9 mouse cellular contexts compared by ENCODE assay signal in genomic region chr9:79875522-79876131, GRCm38 (mm10).
A peak's percentile ranks its signal among the peaks of the same experiment; 100 is the strongest.
DNase-seq lines count a peak whose midpoint lies in the region; ATAC-seq lines count a peak whose summit lies in the region.
"Had no signal": no experiment of that assay in that cellular context is flagged by ENCODE, and none has a peak within 500 bp of the region (broad histone marks: within the 10 kb centered on the region; RNA-seq: fewer than 3 reads in every experiment).

No protein-coding gene starts in this region.

- no peak overlapping the region for H3K4me3 ChIP-seq in limb, embryonic 13.5 days
- no peak overlapping the region for H3K4me3 ChIP-seq in limb, embryonic 10.5 days
- peak overlapping the region; percentile 5; the same call in 1 of the 2 replicates for H3K4me3 ChIP-seq in forebrain, embryonic 15.5 days
- no peak overlapping the region for H3K4me3 ChIP-seq in lung, embryonic 15.5 days
- H3K4me3 ChIP-seq in stomach, embryonic 16.5 days (replicated peaks; ENCODE audit: low read length): peak overlapping the region; percentile 20
- H3K4me3 ChIP-seq: liver, embryonic 15.5 days had no signal

- no peaks in the 10 kb centered on the region for H3K9me3 ChIP-seq in limb, embryonic 13.5 days
- H3K9me3 ChIP-seq in limb, embryonic 10.5 days (replicated peaks): no peaks in the 10 kb centered on the region
- no peaks in the 10 kb centered on the region for H3K9me3 ChIP-seq in forebrain, embryonic 15.5 days
- no peaks in the 10 kb centered on the region for H3K9me3 ChIP-seq in lung, embryonic 15.5 days
- no peaks in the 10 kb centered on the region for H3K9me3 ChIP-seq in stomach, embryonic 16.5 days (replicated peaks; ENCODE audit: control insufficient read depth, low read length)
- H3K9me3 ChIP-seq: liver, embryonic 15.5 days had no signal

- H3K27ac ChIP-seq in limb, embryonic 13.5 days: no peak overlapping the region; the same call in 1 of the 2 replicates
- no peak overlapping the region for H3K27ac ChIP-seq in limb, embryonic 10.5 days
- no peak overlapping the region for H3K27ac ChIP-seq in forebrain, embryonic 15.5 days (replicated peaks)
- peak overlapping the region; percentile 94 for H3K27ac ChIP-seq in lung, embryonic 15.5 days
- peak overlapping the region; percentile 93 for H3K27ac ChIP-seq in stomach, embryonic 16.5 days (ENCODE audit: low read length)
- H3K27ac ChIP-seq: liver, embryonic 15.5 days had no signal

- 0 out of 2 replicates have a peak overlapping the region, but pooled peaks have one; percentile 10 for H3K9ac ChIP-seq in limb, embryonic 13.5 days
- 0 out of 2 replicates have a peak overlapping the region, but pooled peaks have one; percentile 11 for H3K9ac ChIP-seq in forebrain, embryonic 15.5 days (replicated peaks)
- H3K9ac ChIP-seq in lung, embryonic 15.5 days: no peak overlapping the region
- peak overlapping the region; percentile 50; the same call in 1 of the 2 replicates for H3K9ac ChIP-seq in stomach, embryonic 16.5 days (ENCODE audit: low read length)
- H3K9ac ChIP-seq: liver, embryonic 15.5 days had no signal

- WGBS in limb, embryonic 13.5 days: 49% methylated on average over 20 of the region's 20 CpGs
- WGBS in limb, embryonic 10.5 days: 66% methylated on average over 20 of the region's 20 CpGs
- 28% methylated on average over 20 of the region's 20 CpGs for WGBS in forebrain, embryonic 15.5 days
- 26% methylated on average over 20 of the region's 20 CpGs for WGBS in lung, embryonic 15.5 days
- 45% methylated on average over 20 of the region's 20 CpGs for WGBS in stomach, embryonic 16.5 days

- no peak for DNase-seq in limb, embryonic 10.5 days (ENCODE audit: low spot score)
- DNase-seq in heart, postnatal 4 days: peak; percentile 48
- no peak for DNase-seq in right cerebral cortex, postnatal 14 days
- no peak for DNase-seq in right cerebral cortex, postnatal 4 days

- peak overlapping the region; percentile 9; the same call in 1 of the 2 replicates for H3K4me2 ChIP-seq in limb, embryonic 13.5 days (replicated peaks)
- peak overlapping the region; percentile 38 for H3K4me2 ChIP-seq in forebrain, embryonic 15.5 days (replicated peaks)
- H3K4me2 ChIP-seq in lung, embryonic 15.5 days: peak overlapping the region; percentile 41
- peak overlapping the region; percentile 41 for H3K4me2 ChIP-seq in stomach, embryonic 16.5 days (ENCODE audit: low read depth, low read length)
- H3K4me2 ChIP-seq: liver, embryonic 15.5 days had no signal

- no peaks in the 10 kb centered on the region for H3K27me3 ChIP-seq in limb, embryonic 13.5 days
- H3K27me3 ChIP-seq in limb, embryonic 10.5 days (ENCODE audit: low read depth, poor library complexity, severe bottlenecking): no peaks in the 10 kb centered on the region
- H3K27me3 ChIP-seq in forebrain, embryonic 15.5 days: no peaks in the 10 kb centered on the region
- H3K27me3 ChIP-seq in lung, embryonic 15.5 days: no peaks in the 10 kb centered on the region
- no peaks in the 10 kb centered on the region for H3K27me3 ChIP-seq in stomach, embryonic 16.5 days (ENCODE audit: control insufficient read depth, insufficient read depth, low read length)
- H3K27me3 ChIP-seq: liver, embryonic 15.5 days had no signal

- H3K36me3 ChIP-seq in limb, embryonic 13.5 days: no peaks in the 10 kb centered on the region
- H3K36me3 ChIP-seq in limb, embryonic 10.5 days: no peaks in the 10 kb centered on the region
- H3K36me3 ChIP-seq in forebrain, embryonic 15.5 days: no peaks in the 10 kb centered on the region
- no peaks in the 10 kb centered on the region for H3K36me3 ChIP-seq in lung, embryonic 15.5 days
- no peaks in the 10 kb centered on the region for H3K36me3 ChIP-seq in stomach, embryonic 16.5 days (ENCODE audit: control insufficient read depth, insufficient read depth, low read length)
- H3K36me3 ChIP-seq: liver, embryonic 15.5 days had no signal

- peak; percentile 36; the same call in 1 of the 2 replicates for ATAC-seq in limb, embryonic 13.5 days (ENCODE audit: low FRiP score, low read depth)
- peak; percentile 43; the same call in 1 of the 2 replicates for ATAC-seq in forebrain, embryonic 15.5 days (replicated peaks)
- ATAC-seq in lung, embryonic 15.5 days (ENCODE audit: borderline replicate concordance, extremely low read depth, low FRiP score, low TSS enrichment): peak; percentile 98
- peak; percentile 71; the same call in 1 of the 2 replicates for ATAC-seq in stomach, embryonic 16.5 days (ENCODE audit: insufficient read depth, low FRiP score)

- H3K4me1 ChIP-seq in limb, embryonic 13.5 days: peaks cover 7% of the 10 kb centered on the region
- H3K4me1 ChIP-seq in limb, embryonic 10.5 days: peaks cover 5% of the 10 kb centered on the region; the same call in 1 of the 2 replicates
- peaks cover 18% of the 10 kb centered on the region for H3K4me1 ChIP-seq in forebrain, embryonic 15.5 days
- H3K4me1 ChIP-seq in lung, embryonic 15.5 days: peaks cover 40% of the 10 kb centered on the region
- H3K4me1 ChIP-seq in stomach, embryonic 16.5 days (ENCODE audit: control insufficient read depth, insufficient read depth, low read length): peaks cover 10% of the 10 kb centered on the region
- H3K4me1 ChIP-seq: liver, embryonic 15.5 days had no signal

Comparison
In these comparisons a context has a peak if more than half of its experiments do, and no peak if none do; other contexts are left out.
1. ATAC-seq: peak in every context shown above with its lines; median percentile 98 in lung, embryonic 15.5 days; 71 in stomach, embryonic 16.5 days; 43 in forebrain, embryonic 15.5 days; 36 in limb, embryonic 13.5 days.
2. H3K27ac ChIP-seq: peak in lung, embryonic 15.5 days (single experiment) and stomach, embryonic 16.5 days (single experiment); none in limb, embryonic 13.5 days (single experiment), limb, embryonic 10.5 days (single experiment) and forebrain, embryonic 15.5 days (single experiment).
3. H3K4me3 ChIP-seq: peak in forebrain, embryonic 15.5 days (single experiment) and stomach, embryonic 16.5 days (single experiment); none in limb, embryonic 13.5 days (single experiment), limb, embryonic 10.5 days (single experiment) and lung, embryonic 15.5 days (single experiment).
4. Peak in every context shown above with its lines, with median percentiles within 50 percentile points of each other: H3K4me2 ChIP-seq.